Mouse (Mus musculus) myocyte (in vitro differentiated cells): ENCODE data around the gene Nrde2.

Source experiments
- E2F4 ChIP-seq: IDR thresholded peaks from one replicate; pipeline ENCODE4 v1.6.1; 2011; ENCODE audit warnings: mild to moderate bottlenecking, control low read depth, moderate library complexity; ENCODE audit not compliant: insufficient read depth
- POLR2A ChIP-seq: IDR thresholded peaks from one replicate; pipeline ENCODE4 v1.6.1; 2011; ENCODE audit warnings: low read depth, mild to moderate bottlenecking, control low read depth, moderate library complexity; ENCODE audit not compliant: insufficient read length
- TCF12 ChIP-seq: IDR thresholded peaks from one replicate; pipeline ENCODE4 v1.6.1; 2011; ENCODE audit warnings: mild to moderate bottlenecking, control low read depth; ENCODE audit not compliant: poor library complexity, insufficient read depth, severe bottlenecking

- no peak for TF ChIP-seq E2F4
- no peak for TF ChIP-seq POLR2A
- TF ChIP-seq TCF12 = no peak
Measured at GRCm38 (mm10) chr12:100107436-100107835, 52.0 kb downstream of the Nrde2 start.
